Mouse (Mus musculus): ENCODE measurements around the gene Ier5.
A peak's percentile ranks its signal among the peaks of the same experiment; 100 is the strongest.

Gene Ier5

GRCm38 (mm10) chr1:155082158-155082964 is 17.1 kb downstream of the Ier5 start:
- Histone ChIP-seq H3K9me3 (ENCODE audit: low read length) (no peaks in the 10 kb centered on the region), H3K36me3 (ENCODE audit: insufficient read depth, low read length) (no peaks in the 10 kb centered on the region), H3K4me3 (replicated peaks; ENCODE audit: low read length) (peak overlapping the region; percentile 81), H3K27me3 (ENCODE audit: insufficient read depth, low read length) (peaks cover 51% of the 10 kb centered on the region), H3K4me1 (replicated peaks; ENCODE audit: low read depth, low read length) (peaks cover 70% of the 10 kb centered on the region)
- TF ChIP-seq CTCF (conservative IDR thresholded peaks at IDR 0.05; ENCODE audit: low read length) (no peak), NANOG (IDR thresholded peaks at IDR 0.05; ENCODE audit: borderline replicate concordance, low read length) (no peak), POU5F1 (IDR thresholded peaks at IDR 0.05; ENCODE audit: borderline replicate concordance, low read length) (no peak)

- H3K9me3 ChIP-seq (ENCODE audit: low read length), result no peaks in the 10 kb centered on the region
- TF ChIP-seq NANOG (IDR thresholded peaks at IDR 0.05; ENCODE audit: borderline replicate concordance, low read length) (no peak), POU5F1 (IDR thresholded peaks at IDR 0.05; ENCODE audit: borderline replicate concordance, low read length) (no peak)
- no peaks in the 10 kb centered on the region for H3K36me3 ChIP-seq (ENCODE audit: insufficient read depth, low read length)
- H3K4me3 ChIP-seq (replicated peaks; ENCODE audit: low read length), result no peak overlapping the region
- H3K27me3 ChIP-seq (ENCODE audit: insufficient read depth, low read length), result peaks cover 49% of the 10 kb centered on the region
- peaks cover 63% of the 10 kb centered on the region for H3K4me1 ChIP-seq (replicated peaks; ENCODE audit: low read depth, low read length)
Observed at GRCm38 (mm10) chr1:155077675-155078074, 21.8 kb downstream of the Ier5 start.

GRCm38 (mm10) chr1:155075856-155076255 is 23.6 kb downstream of the Ier5 start:
- peaks cover 62% of the 10 kb centered on the region for H3K4me1 ChIP-seq (replicated peaks; ENCODE audit: low read depth, low read length)
- no peak for TF ChIP-seq NANOG (IDR thresholded peaks at IDR 0.05; ENCODE audit: borderline replicate concordance, low read length)
- H3K4me3 ChIP-seq (replicated peaks; ENCODE audit: low read length), result no peak overlapping the region
- H3K9me3 ChIP-seq (ENCODE audit: low read length), result no peaks in the 10 kb centered on the region
- H3K27me3 ChIP-seq (ENCODE audit: insufficient read depth, low read length), result peaks cover 52% of the 10 kb centered on the region
- no peaks in the 10 kb centered on the region for H3K36me3 ChIP-seq (ENCODE audit: insufficient read depth, low read length)

GRCm38 (mm10) chr1:155074856-155075255 is 24.6 kb downstream of the Ier5 start:
- Histone ChIP-seq H3K9me3 (ENCODE audit: low read length) (no peaks in the 10 kb centered on the region), H3K4me1 (replicated peaks; ENCODE audit: low read depth, low read length) (peaks cover 60% of the 10 kb centered on the region), H3K36me3 (ENCODE audit: insufficient read depth, low read length) (no peaks in the 10 kb centered on the region), H3K4me3 (replicated peaks; ENCODE audit: low read length) (no peak overlapping the region), H3K27me3 (ENCODE audit: insufficient read depth, low read length) (peaks cover 50% of the 10 kb centered on the region)
- no peak for TF ChIP-seq CTCF (conservative IDR thresholded peaks at IDR 0.05; ENCODE audit: low read length)
- TF ChIP-seq POU5F1 (IDR thresholded peaks at IDR 0.05; ENCODE audit: borderline replicate concordance, low read length), result no peak

- H3K27me3 ChIP-seq (ENCODE audit: insufficient read depth, low read length), result peaks cover 54% of the 10 kb centered on the region
- TF ChIP-seq POU5F1 (IDR thresholded peaks at IDR 0.05; ENCODE audit: borderline replicate concordance, low read length), result no peak
- no peak for TF ChIP-seq NANOG (IDR thresholded peaks at IDR 0.05; ENCODE audit: borderline replicate concordance, low read length)
- no peak for TF ChIP-seq CTCF (conservative IDR thresholded peaks at IDR 0.05; ENCODE audit: low read length)
- no peak overlapping the region for H3K4me3 ChIP-seq (replicated peaks; ENCODE audit: low read length)
- H3K9me3 ChIP-seq (ENCODE audit: low read length), result no peaks in the 10 kb centered on the region
- no peaks in the 10 kb centered on the region for H3K36me3 ChIP-seq (ENCODE audit: insufficient read depth, low read length)
- peaks cover 63% of the 10 kb centered on the region for H3K4me1 ChIP-seq (replicated peaks; ENCODE audit: low read depth, low read length)
Observed at GRCm38 (mm10) chr1:155073905-155074304, 25.5 kb downstream of the Ier5 start.

- H3K27me3 ChIP-seq (ENCODE audit: insufficient read depth, low read length), result peaks cover 54% of the 10 kb centered on the region
- H3K36me3 ChIP-seq (ENCODE audit: insufficient read depth, low read length), result no peaks in the 10 kb centered on the region
- no peaks in the 10 kb centered on the region for H3K9me3 ChIP-seq (ENCODE audit: low read length)
- H3K4me3 ChIP-seq (replicated peaks; ENCODE audit: low read length), result no peak overlapping the region
- TF ChIP-seq CTCF (conservative IDR thresholded peaks at IDR 0.05; ENCODE audit: low read length) (no peak), NANOG (IDR thresholded peaks at IDR 0.05; ENCODE audit: borderline replicate concordance, low read length) (no peak), POU5F1 (IDR thresholded peaks at IDR 0.05; ENCODE audit: borderline replicate concordance, low read length) (no peak)
- H3K4me1 ChIP-seq (replicated peaks; ENCODE audit: low read depth, low read length), result peaks cover 63% of the 10 kb centered on the region
Observed at GRCm38 (mm10) chr1:155073133-155073532, 26.3 kb downstream of the Ier5 start.

- H3K27me3 ChIP-seq (ENCODE audit: insufficient read depth, low read length), result peaks cover 59% of the 10 kb centered on the region
- TF ChIP-seq POU5F1 (IDR thresholded peaks at IDR 0.05; ENCODE audit: borderline replicate concordance, low read length), result no peak
- no peak for TF ChIP-seq NANOG (IDR thresholded peaks at IDR 0.05; ENCODE audit: borderline replicate concordance, low read length)
- TF ChIP-seq CTCF (conservative IDR thresholded peaks at IDR 0.05; ENCODE audit: low read length), result no peak
- H3K9me3 ChIP-seq (ENCODE audit: low read length), result no peaks in the 10 kb centered on the region
- H3K36me3 ChIP-seq (ENCODE audit: insufficient read depth, low read length), result no peaks in the 10 kb centered on the region
- H3K4me1 ChIP-seq (replicated peaks; ENCODE audit: low read depth, low read length), result peaks cover 55% of the 10 kb centered on the region
- H3K4me3 ChIP-seq (replicated peaks; ENCODE audit: low read length), result no peak overlapping the region
Observed at GRCm38 (mm10) chr1:155071287-155071876, 28.1 kb downstream of the Ier5 start.

- no peaks in the 10 kb centered on the region for H3K9me3 ChIP-seq (ENCODE audit: low read length)
- TF ChIP-seq CTCF (conservative IDR thresholded peaks at IDR 0.05; ENCODE audit: low read length) (no peak), POU5F1 (IDR thresholded peaks at IDR 0.05; ENCODE audit: borderline replicate concordance, low read length) (no peak), NANOG (IDR thresholded peaks at IDR 0.05; ENCODE audit: borderline replicate concordance, low read length) (no peak)
- no peak overlapping the region for H3K4me3 ChIP-seq (replicated peaks; ENCODE audit: low read length)
- H3K27me3 ChIP-seq (ENCODE audit: insufficient read depth, low read length), result peaks cover 53% of the 10 kb centered on the region
- H3K36me3 ChIP-seq (ENCODE audit: insufficient read depth, low read length), result no peaks in the 10 kb centered on the region
- peaks cover 62% of the 10 kb centered on the region for H3K4me1 ChIP-seq (replicated peaks; ENCODE audit: low read depth, low read length)
Observed at GRCm38 (mm10) chr1:155070561-155071286, 28.7 kb downstream of the Ier5 start.

Data from E14TG2a.4 (cell line).